Mouse (Mus musculus): ENCODE measurements at regions not wholly inside any gene's neighbourhood (a gene's known extent, or its start where the extent isn't known, plus 50 kb on each side); places are given as distances from the start of the nearest gene placed in this dataset.

GRCm38 (mm10) chr3:103438791-103439354, 136.2 kb upstream of the Syt6 start:
- TF ChIP-seq CTCF (IDR thresholded peaks at IDR 0.05; ENCODE audit: low read depth, low read length) (no peak), TAL1 (conservative IDR thresholded peaks at IDR 0.05; ENCODE audit: low read depth, low read length) (no peak), GATA1 (IDR thresholded peaks at IDR 0.05; ENCODE audit: borderline replicate concordance, low read length) (no peak)

Measured in G1E (cell line).